Mouse (Mus musculus) megakaryocyte, embryonic 14.5 days (primary cell): Measurements from ENCODE around the gene Cfap36. TPM values are rescaled to one million over a fixed set of nuclear protein-coding genes. Genes with fewer than 3 reads are reported as not detected.

Experiments
- H3K27me3 ChIP-seq: replicated peaks from 2 replicates; pipeline ENCODE3; 2012; ENCODE audit warnings: inconsistent platforms
- H3K36me3 ChIP-seq: replicated peaks from 2 replicates; pipeline ENCODE3; 2012; ENCODE audit warnings: low read length, inconsistent platforms, mixed read lengths
- H3K4me1 ChIP-seq: 2 replicates; pipeline ENCODE4 v1.6.1; 2012; ENCODE audit warnings: inconsistent platforms
- H3K4me3 ChIP-seq: replicated peaks from 2 replicates; pipeline ENCODE3; 2012; ENCODE audit warnings: moderate library complexity, mild to moderate bottlenecking, inconsistent platforms
- H3K9me3 ChIP-seq: 2 replicates; pipeline ENCODE4 v1.6.1; 2012; ENCODE audit warnings: inconsistent platforms
- FLI1 ChIP-seq: IDR thresholded peaks from 2 replicates; pipeline ENCODE4 v1.6.1; 2012; ENCODE audit warnings: low read length, inconsistent platforms, mixed read lengths
- GATA1 ChIP-seq: IDR thresholded peaks from 3 replicates; pipeline ENCODE4 v1.6.1; 2012; ENCODE audit warnings: mixed read lengths, low read length, inconsistent platforms, borderline replicate concordance
- polyA plus RNA-seq: library from polyadenylated mRNA; stranded (reverse); fragments of >175 nt; gene quantifications from 2 replicates; pipeline ENCODE4 v1.2.3, GENCODE M21; 2012; ENCODE audit warnings: low replicate concordance; ENCODE audit not compliant: insufficient read depth

Gene Cfap36
- polyA plus RNA-seq: 33.4 and 38.2 TPM in 2 replicates

DNA sequence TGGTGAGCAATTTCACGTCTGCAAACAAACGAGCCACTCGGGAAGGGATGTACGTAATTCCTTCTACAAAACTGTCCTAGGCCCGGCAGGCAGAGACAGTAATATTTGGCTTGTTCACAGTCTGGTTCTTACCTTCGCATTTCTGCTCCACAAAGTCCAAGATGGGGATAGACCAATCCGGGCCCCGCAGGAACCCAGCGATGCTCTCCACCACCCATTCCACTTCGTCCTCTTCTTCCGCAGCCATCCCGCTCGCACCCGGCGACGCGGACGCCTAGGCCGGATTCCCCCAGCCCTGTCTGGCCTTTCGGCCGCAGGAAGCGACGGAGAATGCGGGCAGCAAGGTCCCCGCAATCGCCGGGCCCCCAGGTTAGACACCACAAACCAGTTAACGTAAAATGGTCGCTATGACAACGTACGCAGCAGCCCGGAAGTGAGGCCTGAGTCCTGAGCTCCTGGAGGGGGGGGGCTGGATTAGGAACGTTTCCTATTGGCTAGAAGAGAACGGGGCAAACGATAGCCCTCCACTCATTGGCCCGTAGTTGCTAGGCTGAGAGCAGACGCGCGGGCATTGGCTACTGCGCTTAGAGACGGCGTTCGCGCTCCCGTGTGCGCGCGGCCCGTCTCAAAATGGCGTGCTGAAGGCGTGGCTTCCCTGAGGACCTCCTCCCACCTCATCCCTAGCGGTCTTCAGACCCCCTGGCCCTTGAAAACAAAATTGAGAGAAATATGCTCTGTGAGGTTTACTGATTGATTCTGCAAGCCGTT, at the start of gene Cfap36:
Gene Cfap36, minus strand, starts transcription at position 527 of the 768 bp plus-strand sequence.
- TF ChIP-seq FLI1 (no peak), GATA1 (no peak)
- H3K9me3 ChIP-seq: no peaks in the 10 kb centered on the region
- H3K4me1 ChIP-seq: peaks cover 15% of the 10 kb centered on the region
- peaks cover 24% of the 10 kb centered on the region for H3K36me3 ChIP-seq
- H3K4me3 ChIP-seq: peak within 1 kb of the TSS; percentile 91
- H3K27me3 ChIP-seq: no peaks in the 10 kb centered on the region

DNA sequence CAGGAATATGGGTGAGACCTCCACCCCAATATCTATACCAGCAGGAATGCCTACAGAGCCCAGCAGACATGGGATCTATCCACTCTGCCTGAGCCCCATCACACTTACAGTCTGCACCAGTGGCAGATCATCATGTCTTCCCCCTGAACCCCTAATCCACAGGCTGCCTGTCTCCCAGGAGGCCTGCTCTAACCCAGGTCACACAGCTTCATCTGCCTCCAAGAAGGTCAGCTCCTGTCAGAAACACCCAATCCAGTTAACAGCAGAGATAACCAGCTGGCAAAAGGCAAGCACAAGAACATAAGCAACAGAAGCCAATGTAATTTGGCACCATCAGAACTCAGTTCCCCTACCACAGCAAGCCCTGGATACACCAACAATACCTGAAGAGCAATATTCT, 40.1 kb upstream of the Cfap36 start:
- TF ChIP-seq FLI1 (no peak), GATA1 (no peak)
- no peaks in the 10 kb centered on the region for H3K36me3 ChIP-seq
- H3K4me1 ChIP-seq: no peaks in the 10 kb centered on the region
- H3K27me3 ChIP-seq: peaks cover 3% of the 10 kb centered on the region
- H3K4me3 ChIP-seq: no peak overlapping the region
- H3K9me3 ChIP-seq: peaks cover 10% of the 10 kb centered on the region

DNA sequence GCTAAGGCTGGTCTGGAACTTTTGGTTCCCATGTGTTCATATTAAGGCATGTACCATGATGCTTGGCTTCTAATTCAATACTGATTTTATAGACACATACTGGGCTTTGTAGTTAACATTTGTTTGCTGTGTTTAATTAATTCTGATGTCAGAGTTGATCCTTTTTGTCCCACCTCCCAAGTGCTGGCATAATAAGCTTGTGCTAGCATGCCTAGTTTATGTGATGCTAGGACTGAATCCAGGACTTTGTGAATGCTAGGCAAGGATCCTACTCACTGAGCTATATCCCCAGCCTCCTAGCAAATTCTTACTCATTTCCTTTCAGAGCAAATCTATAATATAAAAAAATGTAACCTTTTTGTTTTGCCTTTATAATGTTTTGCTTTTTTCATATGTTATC, 38.8 kb upstream of the Cfap36 start:
- Histone ChIP-seq H3K4me1 (no peaks in the 10 kb centered on the region), H3K9me3 (peaks cover 10% of the 10 kb centered on the region), H3K4me3 (no peak overlapping the region), H3K36me3 (no peaks in the 10 kb centered on the region), H3K27me3 (peaks cover 3% of the 10 kb centered on the region)
- TF ChIP-seq FLI1 (no peak), GATA1 (no peak)

DNA sequence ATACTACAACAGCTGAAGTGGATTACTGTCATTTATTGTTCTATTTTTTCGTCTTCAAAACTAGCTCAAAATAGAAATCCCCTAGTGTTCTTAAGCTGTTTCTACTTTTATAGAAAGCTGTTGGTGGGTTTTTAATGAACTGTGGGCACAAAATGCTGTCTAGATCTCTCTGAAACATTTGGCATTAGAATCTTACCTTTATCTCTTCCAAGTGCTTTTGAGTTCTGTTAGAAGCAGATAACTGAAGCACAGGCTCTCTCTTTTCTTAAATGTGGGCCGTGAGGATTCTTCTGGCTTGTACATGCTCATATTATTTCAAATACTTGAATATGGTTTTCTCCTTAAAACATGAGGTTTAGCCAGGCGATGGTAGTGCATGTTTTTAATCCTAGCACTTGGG, 27.5 kb upstream of the Cfap36 start:
- H3K27me3 ChIP-seq: peaks cover 4% of the 10 kb centered on the region
- no peak for TF ChIP-seq GATA1
- no peaks in the 10 kb centered on the region for H3K36me3 ChIP-seq
- no peaks in the 10 kb centered on the region for H3K4me1 ChIP-seq
- peaks cover 19% of the 10 kb centered on the region for H3K9me3 ChIP-seq
- no peak overlapping the region for H3K4me3 ChIP-seq

DNA sequence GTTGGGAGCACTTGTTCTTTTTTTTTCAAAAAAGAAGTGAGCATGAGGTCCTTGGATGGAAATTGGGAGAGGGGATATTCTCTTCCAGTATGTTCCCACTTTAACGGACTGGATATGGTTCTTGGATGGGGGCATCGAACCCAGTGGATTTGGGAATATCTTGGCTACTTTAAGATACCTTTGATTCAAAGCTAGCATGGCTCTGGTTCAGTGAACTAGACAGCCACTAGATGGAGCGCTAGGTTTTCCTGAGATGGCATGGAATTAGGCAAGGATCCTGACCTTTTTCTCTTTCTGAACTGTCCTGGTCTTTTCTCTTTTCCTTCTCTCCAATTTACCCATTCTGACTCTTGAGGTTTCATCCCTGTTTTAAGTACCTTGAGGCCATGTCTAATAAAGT, 20.6 kb upstream of the Cfap36 start:
- peaks cover 9% of the 10 kb centered on the region for H3K4me1 ChIP-seq
- peaks cover 19% of the 10 kb centered on the region for H3K9me3 ChIP-seq
- H3K36me3 ChIP-seq: no peaks in the 10 kb centered on the region
- peaks cover 4% of the 10 kb centered on the region for H3K27me3 ChIP-seq
- no peak for TF ChIP-seq GATA1
- no peak for TF ChIP-seq FLI1
- H3K4me3 ChIP-seq: no peak overlapping the region

DNA sequence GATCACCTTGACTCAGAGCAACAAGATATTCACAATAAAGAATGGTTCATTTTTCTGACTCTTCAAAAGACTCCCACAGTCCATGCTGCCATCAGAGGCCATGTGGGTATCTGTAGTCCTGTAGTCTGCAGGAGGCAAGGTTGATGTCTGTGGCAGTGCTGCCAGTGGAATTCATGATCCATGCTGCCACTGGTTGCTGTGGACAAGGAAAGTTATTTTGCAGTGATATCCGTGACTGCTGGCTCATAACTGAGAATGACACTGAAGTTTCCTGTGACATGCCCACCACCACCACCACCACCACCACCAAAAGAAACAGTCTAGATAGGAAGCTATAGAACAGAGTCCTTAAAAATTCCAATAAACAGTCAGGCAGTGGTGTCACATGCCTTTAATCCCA, 7.4 kb upstream of the Cfap36 start:
- Histone ChIP-seq H3K4me3 (peak overlapping the region; percentile 12), H3K36me3 (no peaks in the 10 kb centered on the region), H3K4me1 (peaks cover 6% of the 10 kb centered on the region), H3K9me3 (peaks cover 12% of the 10 kb centered on the region), H3K27me3 (no peaks in the 10 kb centered on the region)
- TF ChIP-seq GATA1 (no peak), FLI1 (no peak)

DNA sequence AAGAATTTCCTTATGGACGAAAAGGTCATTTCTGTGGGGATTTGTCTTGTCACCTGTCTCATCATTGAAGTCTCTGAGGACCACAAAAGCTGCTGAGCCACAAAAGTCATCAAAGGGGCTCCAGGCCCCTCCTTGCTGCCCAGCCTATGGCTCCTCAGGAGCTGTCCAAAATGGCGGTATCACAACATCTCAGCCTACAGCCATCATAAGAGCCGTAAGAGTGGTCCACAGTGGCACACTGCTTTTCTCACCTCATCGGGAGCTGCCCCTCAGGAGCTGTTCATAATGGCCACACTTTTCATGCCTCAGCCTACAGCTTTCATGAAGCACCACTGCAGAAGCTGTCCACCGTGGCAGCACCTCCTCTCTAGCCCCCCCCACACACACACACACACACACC, 1.2 kb upstream of the Cfap36 start:
- H3K4me1 ChIP-seq: peaks cover 14% of the 10 kb centered on the region
- H3K27me3 ChIP-seq: no peaks in the 10 kb centered on the region

DNA sequence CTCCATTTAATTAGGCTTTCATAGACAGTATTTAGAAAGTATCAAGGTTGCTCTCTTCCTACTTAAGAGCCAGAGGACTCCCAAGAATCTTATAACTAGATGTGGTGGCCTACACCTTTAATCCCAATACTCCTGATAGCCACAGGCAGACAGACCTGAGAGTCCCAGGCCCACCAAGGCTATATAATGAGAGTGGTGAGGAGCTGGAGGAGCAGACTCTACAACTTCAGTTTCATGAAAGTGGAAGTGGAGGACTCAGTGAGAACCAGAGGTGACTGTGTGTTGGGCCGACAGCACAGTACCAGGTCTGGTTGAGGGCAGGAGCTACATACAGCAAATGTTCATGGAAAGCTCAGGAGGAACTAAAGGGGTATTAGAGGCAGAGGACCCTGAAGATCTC, 516 bp upstream of the Cfap36 start:
- peak overlapping the region; percentile 91 for H3K4me3 ChIP-seq

More for the DNA sequence above, 1.2 kb upstream of the Cfap36 start:
- Histone ChIP-seq H3K36me3 (peaks cover 12% of the 10 kb centered on the region), H3K4me3 (no peak overlapping the region), H3K9me3 (peaks cover 2% of the 10 kb centered on the region)
- TF ChIP-seq GATA1: no peak
- TF ChIP-seq FLI1: no peak

DNA sequence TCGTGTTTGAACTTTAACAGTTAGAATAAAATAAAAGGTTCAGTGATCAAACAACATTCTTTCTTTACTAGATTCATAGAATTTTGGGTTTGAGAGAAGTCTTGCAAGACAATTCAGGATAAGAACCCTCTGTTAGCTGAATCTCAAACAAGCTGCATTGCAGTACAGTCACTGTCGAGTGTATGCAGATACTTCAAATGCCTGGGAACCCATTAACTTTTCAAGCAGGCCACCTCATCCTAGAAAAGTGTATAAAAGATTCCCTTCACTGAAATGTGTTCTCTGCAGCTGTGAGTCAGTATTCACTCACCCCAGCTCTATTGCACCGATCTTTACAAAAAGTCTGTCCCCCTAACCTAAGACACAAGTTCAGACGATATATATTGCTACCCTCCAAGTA, 1.2 kb downstream of the Cfap36 start:
- Histone ChIP-seq H3K9me3 (no peaks in the 10 kb centered on the region), H3K27me3 (no peaks in the 10 kb centered on the region), H3K4me3 (peak overlapping the region; percentile 91), H3K36me3 (peaks cover 33% of the 10 kb centered on the region), H3K4me1 (peaks cover 19% of the 10 kb centered on the region)
- TF ChIP-seq GATA1: no peak
- no peak for TF ChIP-seq FLI1

More for the DNA sequence above, 516 bp upstream of the Cfap36 start:
- H3K4me1 ChIP-seq: peaks cover 14% of the 10 kb centered on the region
- H3K27me3 ChIP-seq: no peaks in the 10 kb centered on the region
- H3K9me3 ChIP-seq: no peaks in the 10 kb centered on the region
- no peak for TF ChIP-seq GATA1
- TF ChIP-seq FLI1: no peak
- H3K36me3 ChIP-seq: peaks cover 17% of the 10 kb centered on the region

DNA sequence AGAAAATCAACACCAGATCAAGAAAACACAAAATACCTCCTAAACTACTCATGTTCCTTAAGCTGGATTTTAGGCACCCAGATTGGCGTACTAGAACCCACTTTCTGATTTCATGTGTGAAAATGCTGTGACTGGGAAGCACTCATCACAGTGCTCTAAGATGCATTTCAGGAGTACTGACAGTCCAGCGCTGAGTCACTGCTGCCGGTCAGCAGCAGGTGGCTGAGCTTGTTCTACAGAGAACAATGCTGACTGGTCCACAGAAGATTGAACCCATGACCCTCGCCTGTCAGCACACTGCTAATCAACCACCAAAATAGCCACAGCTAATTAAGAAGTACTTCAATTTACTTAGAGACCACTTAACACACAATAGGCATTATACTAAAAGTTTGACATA, 5.2 kb downstream of the Cfap36 start:
- H3K4me1 ChIP-seq: peaks cover 19% of the 10 kb centered on the region
- H3K9me3 ChIP-seq: no peaks in the 10 kb centered on the region
- H3K36me3 ChIP-seq: peaks cover 44% of the 10 kb centered on the region
- no peak overlapping the region for H3K4me3 ChIP-seq
- no peaks in the 10 kb centered on the region for H3K27me3 ChIP-seq
- TF ChIP-seq GATA1 (no peak), FLI1 (no peak)

DNA sequence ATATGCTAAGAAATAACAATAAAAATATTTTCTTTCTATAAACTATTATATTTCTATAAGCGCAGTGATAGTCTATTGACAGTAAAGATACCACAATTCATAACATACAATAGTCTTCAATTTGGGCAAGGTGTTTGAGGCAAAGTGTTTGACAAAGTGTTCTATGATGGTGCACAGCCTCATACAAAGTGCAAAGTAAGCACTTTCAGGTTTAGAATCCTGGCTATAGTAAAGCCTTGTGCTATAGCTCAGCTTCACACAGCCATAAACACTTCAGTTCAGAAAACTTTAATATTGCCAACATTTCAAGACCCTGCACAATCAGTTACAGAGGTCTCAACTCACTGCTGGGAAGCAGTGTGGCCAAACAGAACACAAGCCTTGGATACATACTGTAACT, 7.9 kb downstream of the Cfap36 start:
- peaks cover 5% of the 10 kb centered on the region for H3K4me1 ChIP-seq
- H3K36me3 ChIP-seq: peaks cover 48% of the 10 kb centered on the region
- no peak overlapping the region for H3K4me3 ChIP-seq
- TF ChIP-seq GATA1 (no peak), FLI1 (no peak)
- H3K9me3 ChIP-seq: no peaks in the 10 kb centered on the region
- no peaks in the 10 kb centered on the region for H3K27me3 ChIP-seq
